In the genomic region with DNA sequence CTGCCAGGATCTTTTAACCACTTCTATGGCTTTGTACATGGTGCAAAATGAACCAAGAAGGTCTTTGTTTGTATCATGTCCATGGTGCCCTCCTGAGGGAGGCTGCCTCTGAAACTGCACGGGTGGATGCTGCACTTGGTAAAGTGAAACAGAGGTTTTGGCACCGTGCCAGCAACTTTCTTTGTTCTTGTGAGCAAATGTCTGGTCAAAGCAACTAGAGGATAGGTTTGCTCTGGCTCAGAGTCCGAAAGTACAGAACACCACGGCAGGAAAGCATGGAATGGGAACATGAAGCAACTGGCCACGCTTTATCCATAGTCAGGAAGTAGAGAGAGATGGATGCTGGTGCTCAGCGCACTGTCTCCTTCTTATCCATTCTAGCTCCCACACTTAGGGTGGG, we compare ENCODE assay signal across 15 mouse cellular contexts. TPM values are rescaled to one million over a fixed set of nuclear protein-coding genes. Genes with fewer than 3 reads are reported as not detected.
DNase-seq lines count a peak whose midpoint lies in the region; ATAC-seq lines count a peak whose summit lies in the region.
"Had no signal": no experiment of that assay in that cellular context is flagged by ENCODE, and none has a peak within 500 bp of the region (broad histone marks: within the 10 kb centered on the region; RNA-seq: fewer than 3 reads in every experiment).

No protein-coding gene starts in this region.

- peak; percentile 49 for DNase-seq in adrenal gland, postnatal 14 days
- no peak for DNase-seq in adrenal gland, adult (ENCODE audit: inconsistent age in 2 of 2, low spot score in 1 of 2)
- peak; percentile 61 for DNase-seq in intestine, embryonic 14.5 days (ENCODE audit: low spot score)
- DNase-seq in lung, postnatal 14 days, result peak; percentile 16
- DNase-seq in lung, postnatal 4 days, result no peak
- peak; percentile 40 for DNase-seq in urinary bladder, postnatal 14 days (ENCODE audit: low spot score)
- no peak for DNase-seq in urinary bladder, postnatal 36 days (ENCODE audit: low spot score in 2 of 2)
- DNase-seq: cerebellum, postnatal 36 days; heart, adult 11 months had no signal

- peak; percentile 43; the same call in 1 of the 2 replicates for ATAC-seq in intestine, embryonic 14.5 days (replicated peaks; ENCODE audit: low FRiP score, low TSS enrichment, low read depth)
- no peak; the same call in 1 of the 2 replicates for ATAC-seq in intestine, embryonic 16.5 days

- WGBS in intestine, embryonic 14.5 days, result 57% methylated on average over 6 of the region's 6 CpGs
- 63% methylated on average over 6 of the region's 6 CpGs for WGBS in intestine, embryonic 16.5 days

- H3K9me3 ChIP-seq in intestine, embryonic 14.5 days (ENCODE audit: control insufficient read depth, low read length), result no peaks in the 10 kb centered on the region
- no peaks in the 10 kb centered on the region for H3K9me3 ChIP-seq in intestine, embryonic 16.5 days (ENCODE audit: control insufficient read depth, low read length)
- H3K9me3 ChIP-seq: liver, embryonic 15.5 days; neural tube, embryonic 12.5 days had no signal

- no peaks in the 10 kb centered on the region for H3K27me3 ChIP-seq in intestine, embryonic 14.5 days (replicated peaks; ENCODE audit: control insufficient read depth, insufficient read depth, low read length)
- no peaks in the 10 kb centered on the region for H3K27me3 ChIP-seq in intestine, embryonic 16.5 days (replicated peaks; ENCODE audit: control insufficient read depth, insufficient read depth, low read length)
- H3K27me3 ChIP-seq: liver, embryonic 15.5 days; neural tube, embryonic 12.5 days had no signal

- H3K36me3 ChIP-seq in intestine, embryonic 14.5 days (ENCODE audit: control insufficient read depth, insufficient read depth, low read length), result no peaks in the 10 kb centered on the region
- no peaks in the 10 kb centered on the region for H3K36me3 ChIP-seq in intestine, embryonic 16.5 days (ENCODE audit: control insufficient read depth, insufficient read depth, low read length)
- H3K36me3 ChIP-seq: liver, embryonic 15.5 days; neural tube, embryonic 12.5 days had no signal

- no peak overlapping the region for H3K4me2 ChIP-seq in intestine, embryonic 14.5 days (ENCODE audit: low read length)
- H3K4me2 ChIP-seq in intestine, embryonic 16.5 days (ENCODE audit: low read depth, low read length), result no peak overlapping the region
- H3K4me2 ChIP-seq: liver, embryonic 15.5 days; midbrain, embryonic 11.5 days; neural tube, embryonic 12.5 days had no signal

- H3K4me3 ChIP-seq in intestine, embryonic 14.5 days (ENCODE audit: low read depth, low read length), result no peak overlapping the region
- H3K4me3 ChIP-seq in intestine, embryonic 16.5 days (ENCODE audit: low read length), result no peak overlapping the region
- H3K4me3 ChIP-seq: liver, embryonic 15.5 days; neural tube, embryonic 12.5 days had no signal

- H3K27ac ChIP-seq in intestine, embryonic 14.5 days (ENCODE audit: low read depth), result no peak overlapping the region
- no peak overlapping the region for H3K27ac ChIP-seq in intestine, embryonic 16.5 days (ENCODE audit: low read length)
- H3K27ac ChIP-seq: liver, embryonic 15.5 days; neural tube, embryonic 12.5 days had no signal

- H3K4me1 ChIP-seq in intestine, embryonic 14.5 days (replicated peaks; ENCODE audit: control insufficient read depth, insufficient read depth, low read length), result no peaks in the 10 kb centered on the region
- H3K4me1 ChIP-seq in intestine, embryonic 16.5 days (ENCODE audit: control insufficient read depth, insufficient read depth, low read length), result no peaks in the 10 kb centered on the region
- H3K4me1 ChIP-seq: liver, embryonic 15.5 days; neural tube, embryonic 12.5 days had no signal

- H3K9ac ChIP-seq in intestine, embryonic 14.5 days (ENCODE audit: low read length), result no peak overlapping the region
- H3K9ac ChIP-seq in intestine, embryonic 16.5 days (ENCODE audit: low read depth, low read length), result no peak overlapping the region
- H3K9ac ChIP-seq: liver, embryonic 15.5 days; neural tube, embryonic 12.5 days had no signal

RNA-seq across cellular contexts. Expression of gene Fam240b, which starts 29.7 kb away (rescaled TPM):
- total RNA-seq in adrenal gland, postnatal 14 days (2021), result not detected in 2 replicates
- not detected in 2 replicates for polyA plus RNA-seq in intestine, embryonic 14.5 days (2014; fragmentation: Nextera tagmentation; extraction: Ambion mirVana)
- polyA plus RNA-seq in intestine, embryonic 16.5 days (2015; fragmentation: Nextera tagmentation; extraction: Ambion mirVana), result not detected in 2 replicates
- total RNA-seq: hematopoietic stem cell, adult 5-6 weeks had no signal
- polyA plus RNA-seq: frontal cortex, adult 2 months; liver, embryonic 15.5 days; midbrain, embryonic 11.5 days; neural tube, embryonic 12.5 days had no signal

RNA-seq across cellular contexts. Expression of gene Cdk20, which starts 35.8 kb away (rescaled TPM):
- total RNA-seq in adrenal gland, postnatal 14 days (2021), result 4.3 and 5.1 TPM in 2 replicates
- polyA plus RNA-seq in intestine, embryonic 14.5 days (2014; fragmentation: Nextera tagmentation; extraction: Ambion mirVana), result 9.8 and 10.7 TPM in 2 replicates
- polyA plus RNA-seq in intestine, embryonic 16.5 days (2015; fragmentation: Nextera tagmentation; extraction: Ambion mirVana), result 9.7 and 11.5 TPM in 2 replicates

Comparison
In these comparisons a context has a peak if more than half of its experiments do, and no peak if none do; other contexts are left out.
1. DNase-seq: peak in adrenal gland, postnatal 14 days (single experiment), intestine, embryonic 14.5 days (single experiment), lung, postnatal 14 days (single experiment) and urinary bladder, postnatal 14 days (single experiment); none in adrenal gland, adult (0 of 2), lung, postnatal 4 days (0 of 2) and urinary bladder, postnatal 36 days (0 of 2).